Mouse (Mus musculus) thymus, adult 18-20 months (tissue): ENCODE results near the gene Nim1k.

ENCODE experiments used
- DNase-seq, 2 experiments: peaks; one replicate each; pipeline ENCODE4 v3.0.0; 2022; ENCODE audit warnings: mixed read lengths in 2 of 2

Gene Nim1k

DNA sequence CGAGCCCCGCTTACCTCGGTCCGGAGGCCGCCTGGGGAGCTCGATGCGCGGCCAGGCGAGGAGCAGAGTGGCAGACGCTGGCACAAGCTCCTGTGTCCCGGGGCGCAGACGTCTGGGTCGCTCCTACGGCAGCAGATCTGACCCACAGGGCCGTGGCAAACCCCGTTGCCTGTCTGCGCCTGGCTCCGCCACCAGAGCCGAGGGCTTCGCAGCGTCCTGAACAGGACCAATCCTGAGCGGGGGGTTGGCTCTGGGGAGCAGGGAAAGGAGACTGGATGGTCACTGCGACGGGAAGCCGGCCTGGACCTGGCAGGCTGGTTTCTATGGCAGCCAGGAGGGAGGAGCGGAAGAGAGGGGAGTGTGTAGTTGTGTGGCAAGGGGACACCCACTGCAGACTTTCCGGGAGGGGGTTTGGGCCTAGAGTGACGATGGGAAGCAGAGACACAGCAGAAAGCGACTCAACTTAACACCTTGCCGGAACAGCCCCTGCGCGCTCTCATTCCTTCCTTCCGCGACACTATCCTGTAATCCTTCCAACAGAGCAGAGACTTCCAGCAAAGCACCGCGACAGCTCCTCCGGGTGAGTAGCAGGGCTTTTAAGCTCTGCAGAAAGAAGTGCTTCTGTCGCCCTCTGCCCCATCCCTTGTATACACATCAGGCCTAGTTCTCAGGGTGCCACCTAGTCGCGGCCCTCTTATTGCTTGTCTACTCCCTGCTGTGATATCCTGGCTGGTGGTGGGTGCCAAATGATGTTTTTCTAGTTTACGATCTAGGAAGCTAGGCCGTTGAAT is at the start of gene Nim1k:
Nim1k (minus strand) TSS at position 202 of the 791 bp plus-strand sequence.
- peak; percentile 64 to 77 for DNase-seq

DNA sequence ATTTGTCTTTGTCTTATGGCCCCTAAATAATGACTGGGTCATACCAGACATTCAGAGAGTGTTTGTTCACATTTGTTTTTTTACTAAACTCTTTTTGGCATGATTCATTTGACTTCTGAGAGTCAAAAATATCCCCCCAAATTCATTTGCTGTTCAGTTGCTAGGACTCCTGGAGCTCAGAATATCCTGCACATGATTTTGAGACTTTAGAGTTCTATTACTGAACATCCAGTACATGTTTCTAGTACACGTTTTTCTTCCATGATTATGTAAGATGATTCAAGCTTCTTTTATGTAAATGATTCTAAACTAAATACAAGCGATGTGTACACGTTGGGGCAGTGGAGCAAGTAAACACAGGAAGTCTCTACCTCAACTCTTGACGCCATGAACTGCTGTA is 42.0 kb upstream of the Nim1k start:
- no peak for DNase-seq

DNA sequence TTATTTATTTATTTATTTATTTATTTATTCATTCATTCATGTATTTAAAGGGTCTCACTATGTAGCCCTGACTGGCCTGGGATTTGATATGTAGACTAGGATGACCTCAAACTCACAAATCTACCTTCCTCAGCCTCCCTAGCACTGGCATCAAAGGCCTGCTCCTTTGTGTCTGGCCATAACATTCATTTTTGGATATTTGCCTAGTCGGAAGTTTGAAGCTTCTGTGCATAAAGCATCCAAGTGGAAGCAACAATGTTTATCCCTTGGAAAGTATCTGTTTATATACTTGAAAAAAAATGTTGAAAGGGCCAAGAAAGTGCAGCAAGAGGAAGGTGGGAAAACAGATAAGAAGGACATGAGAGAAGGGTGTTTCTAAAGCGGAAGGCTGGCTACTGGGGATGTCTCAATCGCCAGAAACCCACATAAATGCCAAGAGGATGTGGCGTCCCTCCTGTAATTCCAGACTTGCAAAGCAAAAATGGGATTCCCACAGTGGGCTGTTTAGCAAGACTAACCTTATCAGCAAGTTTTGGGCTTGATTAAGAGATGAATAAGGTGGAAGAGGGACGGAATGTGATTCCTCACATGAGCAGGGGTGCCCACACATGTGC is 37.2 kb upstream of the Nim1k start:
- DNase-seq: no peak

DNA sequence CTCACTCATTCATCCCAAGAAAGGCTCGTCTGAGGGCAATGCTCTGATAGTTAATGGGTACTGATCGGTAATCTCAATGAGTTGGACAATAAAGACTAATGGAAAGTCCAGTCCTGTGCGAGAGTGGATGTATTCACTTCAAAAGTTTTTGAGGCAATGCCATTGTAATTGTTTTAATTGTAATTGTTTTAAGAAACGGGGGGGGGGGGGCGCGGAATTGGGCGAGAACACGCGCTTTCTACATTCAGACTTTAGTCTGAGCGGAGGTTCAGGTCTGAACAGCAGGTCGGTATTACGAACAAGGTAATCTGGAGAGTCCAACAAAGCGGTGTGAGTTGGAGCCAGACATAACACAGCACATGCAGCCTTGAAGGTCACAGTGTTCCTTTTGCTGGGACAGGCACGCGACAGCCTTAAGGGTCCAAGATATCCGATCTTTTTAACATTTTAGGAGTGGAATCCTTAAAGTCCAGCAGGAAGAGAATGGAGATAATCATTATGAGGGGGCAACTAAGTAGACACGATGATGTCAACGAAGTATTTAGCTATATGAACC is 36.0 kb upstream of the Nim1k start:
- DNase-seq: no peak

DNA sequence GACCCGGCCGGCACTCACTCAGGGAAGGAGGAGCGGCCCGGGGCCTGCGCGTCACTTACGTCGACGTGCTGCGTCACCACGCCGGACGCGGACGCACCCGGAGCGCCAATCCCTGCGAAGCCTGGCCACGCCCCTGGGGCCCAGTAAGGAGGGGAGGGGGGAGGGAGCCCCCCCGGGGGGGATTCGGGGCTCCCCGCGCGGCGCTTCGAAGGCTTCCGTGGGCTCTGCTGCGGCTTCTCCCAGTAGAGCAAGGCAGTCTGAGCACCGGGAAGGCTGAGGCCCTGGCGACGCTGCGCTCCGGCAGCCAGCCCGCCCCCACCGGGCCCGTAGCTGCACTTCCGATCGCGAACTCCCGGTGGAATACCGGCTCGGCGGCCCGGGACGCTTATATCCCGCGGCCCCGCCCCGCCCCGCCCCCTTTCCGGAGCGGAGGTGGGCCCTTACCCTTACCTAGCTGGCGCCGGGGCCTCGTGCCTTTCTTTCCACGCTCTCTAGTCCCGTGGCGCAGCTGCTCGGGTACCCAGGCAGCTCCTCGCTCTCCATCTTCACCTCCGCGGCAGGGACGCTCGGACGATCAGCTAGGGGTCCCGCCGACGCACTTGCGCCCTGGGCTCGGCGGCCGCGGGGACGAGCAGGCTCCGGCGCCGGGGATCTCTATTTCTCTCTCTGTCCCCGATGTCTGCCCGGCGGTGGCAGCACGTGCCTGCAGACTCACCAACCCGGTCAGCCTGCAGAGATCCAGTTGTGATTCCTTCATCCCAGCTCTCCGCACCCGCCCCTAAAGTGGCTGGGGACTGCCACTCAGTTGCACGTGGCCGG is 35.3 kb upstream of the Nim1k start, which contains the start of gene Zfp131:
Zfp131 (minus strand) TSS at position 129 of the 819 bp plus-strand sequence.
- DNase-seq: peak; percentile 86 to 91

DNA sequence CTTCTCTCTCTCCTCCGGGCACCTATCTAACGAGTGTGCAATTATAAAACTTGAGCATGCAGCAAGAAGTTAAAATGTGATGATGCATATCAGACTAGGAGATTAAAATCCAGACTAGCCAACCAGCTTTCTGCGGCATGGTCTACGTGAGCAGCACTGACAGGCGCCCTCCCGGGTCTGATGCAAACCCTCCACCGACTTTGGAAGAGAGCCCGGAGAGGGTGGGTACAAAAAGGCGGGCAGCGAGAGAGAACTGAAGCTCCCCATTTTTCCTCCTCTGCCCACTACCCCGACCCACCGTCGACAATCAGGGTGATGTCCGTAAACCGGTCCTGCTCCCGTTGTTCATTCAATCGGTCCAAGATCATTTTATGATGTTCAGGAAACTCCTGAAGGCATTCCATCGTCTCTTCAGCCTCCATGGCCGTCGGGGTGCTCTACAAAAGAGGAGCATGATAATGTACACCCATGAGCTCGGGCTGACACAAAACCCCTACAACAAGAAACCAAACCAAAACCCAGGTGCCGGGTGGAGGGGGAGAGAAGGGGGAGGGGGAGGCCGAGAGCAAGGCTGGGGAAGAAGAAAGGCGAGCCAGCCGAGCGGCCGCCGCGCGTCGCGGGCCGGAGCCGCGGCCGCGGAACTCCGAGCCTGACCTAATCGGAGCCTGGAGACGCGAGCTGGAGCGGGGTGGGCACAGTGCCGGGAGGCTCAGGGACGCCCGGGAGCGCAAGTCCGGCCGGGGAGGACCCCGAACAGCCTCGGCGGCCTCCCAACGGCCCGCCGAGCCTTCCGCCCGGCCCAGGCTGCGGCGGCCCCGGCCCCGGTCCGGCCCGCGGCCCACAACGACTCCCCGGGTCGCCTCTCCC is 34.4 kb upstream of the Nim1k start:
- DNase-seq: peak; percentile 21 to 28

DNA sequence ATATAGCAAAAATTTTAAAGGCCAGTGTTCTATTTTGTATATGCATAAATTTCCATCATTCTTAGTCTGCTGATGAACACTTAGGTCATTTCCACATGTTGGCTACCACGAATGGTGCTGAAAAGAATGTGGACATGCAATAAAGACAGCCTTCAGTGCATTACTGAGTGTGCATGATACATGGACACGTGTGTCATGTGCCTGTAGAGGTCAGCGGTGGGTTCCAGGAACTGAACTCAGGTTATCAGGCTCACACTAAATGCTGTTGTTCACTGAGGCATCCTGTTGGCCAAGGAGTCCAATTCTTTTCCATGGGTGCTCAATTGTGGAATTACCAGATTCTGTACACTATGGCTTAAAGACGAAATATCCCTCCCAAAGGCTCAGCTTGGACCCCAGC is 27.9 kb upstream of the Nim1k start:
- DNase-seq: no peak

DNA sequence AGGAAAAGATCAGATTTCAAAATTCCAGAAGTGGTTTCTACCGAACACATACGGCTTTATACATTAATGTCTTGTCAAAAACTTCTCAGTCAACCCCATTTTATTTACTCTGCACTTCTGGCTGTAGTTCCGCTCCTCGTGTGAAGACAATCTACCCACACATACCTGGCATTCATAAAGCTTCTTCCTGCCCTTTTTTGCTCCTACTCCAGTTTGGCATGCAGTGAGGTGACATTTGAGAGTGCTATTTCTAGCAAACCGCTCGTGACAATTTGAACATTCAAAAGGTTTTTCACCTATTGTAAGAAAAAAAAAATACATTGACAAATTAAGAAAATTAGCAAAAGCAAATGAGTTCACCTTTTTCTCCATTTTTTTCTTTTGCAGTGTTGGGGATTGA is 12.9 kb upstream of the Nim1k start:
- no peak for DNase-seq

DNA sequence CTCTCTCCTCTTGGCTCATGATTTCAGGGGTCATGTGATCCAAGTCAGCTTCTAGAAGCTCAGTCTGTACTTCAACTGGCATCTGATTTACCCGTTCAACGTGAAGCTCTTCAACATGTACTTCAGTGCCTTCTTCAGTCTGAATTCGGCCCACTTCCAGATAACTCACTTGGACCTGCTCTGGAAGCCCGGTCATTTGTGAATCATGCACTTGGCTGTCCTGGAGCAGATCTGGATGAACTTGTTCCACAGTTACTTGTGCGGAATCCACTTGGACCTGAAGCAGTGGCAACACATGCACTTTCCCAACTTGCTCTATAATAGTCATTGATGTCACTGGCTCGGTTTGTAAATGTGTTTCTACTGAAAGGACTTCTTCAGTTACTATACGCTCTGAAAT is 10.8 kb upstream of the Nim1k start:
- no peak for DNase-seq

DNA sequence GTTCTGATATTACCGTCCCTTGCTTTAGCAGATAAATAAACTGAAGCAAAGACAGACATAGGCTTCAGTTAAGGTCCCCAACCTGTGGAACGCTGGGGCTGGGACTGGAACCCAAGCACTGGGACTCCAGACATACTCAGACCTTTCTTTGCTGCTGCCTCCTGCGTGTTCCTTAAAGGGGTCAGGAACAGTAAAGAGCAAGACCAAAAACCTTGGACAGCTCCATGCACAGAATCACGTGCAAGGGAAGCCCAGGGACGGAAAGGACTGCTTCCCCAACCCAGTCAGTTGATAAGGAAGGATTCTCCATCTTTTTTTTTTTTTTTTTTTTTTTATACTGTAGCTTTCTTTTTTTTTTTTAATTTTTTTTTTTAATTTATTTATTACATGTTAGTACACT is 1.1 kb upstream of the Nim1k start:
- peak in 1 of 2 experiments; percentile 18 for DNase-seq

DNA sequence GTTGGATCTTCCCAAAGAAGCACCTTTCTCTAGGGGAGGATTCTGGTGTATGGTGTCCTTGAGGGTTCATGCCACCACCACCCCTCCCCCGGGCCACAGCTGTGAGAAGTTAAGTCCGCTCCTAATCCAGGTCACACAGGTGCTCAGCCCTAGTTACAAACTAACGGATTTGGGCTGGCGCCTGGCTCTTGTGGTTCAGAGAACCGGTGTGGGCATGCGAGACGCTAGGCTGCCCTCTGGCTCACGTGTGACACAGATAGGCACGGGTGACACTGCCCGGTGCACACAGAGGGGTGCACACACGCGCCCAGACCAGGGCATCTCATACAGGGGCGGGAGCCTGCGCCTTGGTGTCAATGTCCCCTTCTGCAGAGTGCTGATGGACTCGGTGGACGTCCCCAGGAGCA is 538 bp downstream of the Nim1k start:
- peak; percentile 74 to 85 for DNase-seq

DNA sequence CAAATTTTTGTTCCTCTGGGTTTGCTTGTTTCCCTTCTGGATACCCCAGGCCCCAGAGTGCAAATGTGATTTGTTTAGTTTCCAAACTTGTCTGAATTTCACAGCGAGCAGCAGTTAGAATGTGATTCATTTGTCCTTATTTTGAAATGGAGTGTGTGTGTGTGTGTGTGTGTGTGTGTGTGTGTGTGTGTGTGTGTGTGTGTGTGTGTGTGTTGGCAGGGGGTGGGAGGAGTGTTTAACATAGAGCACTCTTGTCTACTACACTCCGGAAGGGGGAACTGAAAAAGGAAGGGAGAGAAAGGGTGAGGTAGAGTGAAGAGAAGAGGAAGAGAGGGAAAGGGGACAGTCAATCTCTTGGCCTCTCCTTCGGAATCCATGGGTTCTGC is 1.1 kb downstream of the Nim1k start:
- DNase-seq: no peak

DNA sequence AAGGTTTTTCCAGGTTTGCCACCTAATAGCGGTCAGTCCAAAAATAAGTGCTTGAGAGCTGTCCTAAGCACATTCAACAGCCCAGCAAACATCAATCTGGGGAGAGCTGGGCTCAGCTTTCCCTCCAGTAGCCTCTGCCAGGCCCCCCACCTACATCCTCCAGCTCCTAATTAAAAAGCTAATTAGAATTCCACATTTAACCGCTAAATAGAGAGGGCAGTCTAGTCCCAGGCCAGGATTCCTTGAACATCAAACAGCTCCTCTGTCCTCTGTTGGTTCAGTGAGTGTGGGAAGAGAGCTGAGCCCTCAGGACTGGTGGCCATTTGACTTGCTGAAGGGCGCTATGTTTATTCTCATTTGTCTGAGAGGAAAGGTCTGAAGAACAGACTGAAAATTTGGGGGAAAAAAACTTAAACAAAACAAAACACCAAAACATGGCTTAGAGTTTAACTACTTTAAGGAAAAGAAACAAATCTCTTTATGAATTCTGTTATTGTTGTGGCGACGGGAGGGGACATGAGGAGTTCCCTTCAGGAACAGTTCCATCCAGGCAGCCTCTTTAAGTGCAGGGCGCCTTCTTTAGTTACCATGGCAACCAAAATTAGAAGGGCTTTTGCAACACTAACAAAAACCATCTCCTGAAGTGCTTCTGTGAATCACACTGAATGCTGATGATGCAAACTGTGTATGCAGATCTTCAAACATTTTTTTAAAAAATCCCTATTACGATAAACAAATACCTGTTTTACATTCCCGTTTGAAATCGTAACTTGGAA is 1.6 kb downstream of the Nim1k start:
- DNase-seq: no peak

DNA sequence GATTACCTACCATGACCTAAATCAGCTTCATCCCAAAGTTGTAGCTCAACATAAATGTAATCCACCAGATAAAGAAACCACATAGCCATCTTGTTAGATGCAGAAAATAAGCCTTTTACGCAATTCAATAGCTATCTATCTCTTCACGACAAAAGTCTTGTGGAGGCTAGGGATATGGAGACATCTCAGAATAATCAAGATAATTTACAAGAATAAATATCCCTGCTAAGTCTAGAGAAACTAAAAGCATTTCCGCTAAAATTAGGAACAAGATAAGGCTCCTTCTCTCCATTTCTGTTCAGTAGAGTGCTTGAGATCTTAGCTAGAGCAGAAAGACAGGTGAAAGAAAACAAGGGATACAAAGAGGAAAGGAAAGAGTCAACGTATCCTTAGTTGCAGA is 8.8 kb downstream of the Nim1k start:
- DNase-seq: no peak

DNA sequence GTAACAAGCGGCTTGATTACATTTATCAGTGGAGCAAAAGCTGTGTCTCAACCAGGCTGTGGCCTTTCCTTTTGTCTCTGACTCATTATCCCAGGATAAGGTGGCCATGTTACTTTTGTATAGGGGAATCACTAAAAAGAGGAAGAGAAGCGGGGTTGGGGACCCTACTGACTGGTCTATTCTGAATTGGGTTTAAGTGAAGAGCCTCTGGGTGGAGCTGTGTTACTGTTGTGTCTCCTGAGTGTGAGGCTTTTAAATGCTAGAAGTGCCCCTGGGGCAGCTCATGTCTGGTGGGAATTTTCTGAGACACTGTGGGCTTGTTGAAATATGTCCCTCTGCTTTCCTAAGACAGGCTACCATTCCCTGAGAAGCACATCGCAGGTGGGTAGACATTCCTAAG is 12.2 kb downstream of the Nim1k start:
- peak in 1 of 2 experiments; percentile 25 for DNase-seq

DNA sequence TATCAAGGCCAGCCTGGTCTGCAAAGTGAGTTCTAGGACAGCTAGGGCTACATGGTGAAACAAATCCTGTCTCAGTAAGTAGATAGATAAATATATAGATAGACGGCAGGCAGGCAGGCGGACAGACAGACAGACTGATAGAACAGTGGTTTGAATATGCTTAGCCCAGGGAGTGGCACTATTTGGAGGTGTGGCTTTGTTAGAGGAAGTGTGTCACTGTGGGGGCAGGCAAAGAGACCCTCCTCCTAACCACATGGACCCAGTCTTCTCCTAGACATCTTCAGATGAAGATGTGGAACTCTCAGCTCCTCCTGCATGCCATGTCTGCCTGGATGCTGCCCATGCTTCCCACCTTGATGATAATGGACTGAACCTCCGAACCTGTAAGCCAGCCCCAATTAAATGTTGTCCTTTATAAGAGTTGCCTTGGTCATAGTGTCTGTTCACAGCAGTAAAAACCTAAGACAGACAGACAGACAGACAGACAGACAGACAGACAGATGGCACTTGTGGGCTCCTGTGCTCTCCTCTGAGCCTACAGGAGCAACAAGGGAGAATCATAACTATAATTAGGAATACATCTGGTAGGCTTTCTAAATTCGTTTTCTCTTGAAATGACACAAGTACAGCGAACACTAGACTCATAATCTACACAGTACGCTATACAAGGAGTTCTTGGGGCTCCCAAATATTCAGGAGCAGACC is 12.8 kb downstream of the Nim1k start:
- DNase-seq: no peak

DNA sequence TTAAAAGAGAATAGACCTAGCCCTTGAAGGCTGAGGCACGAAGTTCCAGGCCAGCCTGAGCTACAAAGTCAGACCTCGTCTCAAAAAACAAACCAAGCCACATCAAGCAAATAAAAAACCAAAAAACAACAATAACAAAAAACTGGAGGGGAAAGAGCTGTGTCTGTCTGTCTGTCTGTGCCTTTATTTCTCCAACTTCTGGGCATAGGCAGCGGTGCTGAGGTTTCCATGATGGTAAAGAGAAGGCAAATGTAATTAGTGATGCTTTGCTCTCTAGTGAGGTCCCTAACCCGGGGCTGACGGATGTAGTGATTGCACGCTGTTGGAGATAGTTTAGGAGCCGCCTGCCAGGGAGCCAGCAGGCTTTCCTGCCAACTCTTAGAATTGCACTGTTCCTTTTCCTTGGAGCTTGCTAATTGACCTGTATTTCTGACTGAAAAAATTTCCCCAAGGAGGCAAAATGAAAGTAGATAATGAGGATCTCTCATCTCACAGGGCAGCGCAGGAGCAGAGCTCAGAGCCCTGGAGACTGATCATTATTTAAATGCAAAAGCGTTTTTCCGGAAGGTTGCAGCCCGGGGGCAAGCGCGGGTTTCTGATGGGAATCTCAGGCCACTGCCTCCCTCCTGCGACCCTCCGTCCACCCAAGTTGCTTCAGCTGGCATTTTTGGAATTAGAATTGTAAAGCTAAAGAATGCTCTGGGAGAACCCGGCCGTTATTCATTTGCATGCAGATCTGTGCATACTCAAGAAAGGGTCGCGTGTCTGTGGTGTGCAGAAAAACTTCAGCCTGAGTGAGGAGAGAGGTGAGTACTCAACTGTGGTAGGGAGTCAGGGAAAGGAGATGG is 14.1 kb downstream of the Nim1k start:
- no peak for DNase-seq

DNA sequence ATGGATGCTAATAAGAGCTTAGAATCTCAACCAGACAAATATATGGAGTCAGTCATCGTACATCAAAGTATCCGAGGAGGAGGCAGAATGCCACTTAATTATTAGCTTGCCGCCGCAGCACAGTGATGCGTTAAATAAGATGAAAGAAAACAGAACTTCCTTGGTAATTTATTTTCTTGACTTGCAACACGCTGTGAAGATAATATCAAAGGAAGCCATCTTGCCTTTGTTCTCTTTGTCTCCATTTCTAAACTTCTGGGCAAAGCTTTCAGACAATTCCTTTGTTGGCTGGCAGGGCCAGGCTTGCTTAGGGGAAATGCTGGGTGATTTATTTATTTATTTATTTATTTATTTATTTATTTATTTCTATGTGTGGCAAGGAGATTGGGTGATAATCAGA is 24.2 kb downstream of the Nim1k start:
- no peak for DNase-seq

DNA sequence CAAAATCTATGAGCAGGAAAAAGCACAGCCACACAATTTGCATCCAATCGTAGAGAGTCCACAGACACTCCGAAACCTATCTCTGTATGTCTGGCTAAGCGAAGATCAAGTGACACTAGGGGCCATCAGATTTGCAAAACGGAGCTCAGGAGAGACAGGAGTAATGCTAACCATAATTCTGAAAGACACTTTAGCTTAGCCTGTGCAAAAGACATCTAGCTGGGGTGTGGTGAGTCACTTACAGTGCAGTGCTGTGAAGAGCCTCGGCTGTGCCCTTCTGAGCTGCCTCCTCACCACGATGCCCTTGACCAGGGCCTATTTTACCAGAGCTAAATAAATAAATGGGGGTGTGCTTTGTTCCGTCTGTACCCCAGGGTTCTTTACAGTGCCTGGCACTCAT is 26.3 kb downstream of the Nim1k start:
- DNase-seq: no peak
